Mouse (Mus musculus) spleen, adult 2 months (tissue): ENCODE results near the gene D030056L22Rik.

ENCODE experiments used
- CTCF ChIP-seq: fragments of 200-500 bp; IDR thresholded peaks from 2 replicates; pipeline ENCODE4 v1.5.1; 2011; ENCODE audit warnings: mild to moderate bottlenecking, inconsistent platforms; ENCODE audit not compliant: insufficient read depth, insufficient read length, insufficient replicate concordance; ENCODE audit errors: extremely low read depth
- POLR2A ChIP-seq: fragments of 200-500 bp; IDR thresholded peaks from 2 replicates; pipeline ENCODE4 v1.6.1; 2011; ENCODE audit warnings: low read depth, low read length, inconsistent platforms

GRCm38 (mm10) chr19:18695552-18695951 is 17.4 kb upstream of the D030056L22Rik start:
- TF ChIP-seq CTCF: no peak
- no peak for TF ChIP-seq POLR2A
